Mouse (Mus musculus): ENCODE results near the gene Fam171a1.
"Not testable (repeated sequence)": the region's sequence is repeated elsewhere in the genome, so short reads cannot be mapped to it uniquely, and the experiment has no call there.

Gene Fam171a1

GRCm38 (mm10) chr2:3171774-3172173 is 57.8 kb downstream of the Fam171a1 start:
- DNase-seq (ENCODE audit: low spot score in 2 of 2) = no peak

- no peak for DNase-seq (ENCODE audit: low spot score in 2 of 2)
Observed at GRCm38 (mm10) chr2:3172656-3173055, 58.6 kb downstream of the Fam171a1 start.

GRCm38 (mm10) chr2:3174890-3175289 is 60.9 kb downstream of the Fam171a1 start:
- no peak for DNase-seq (ENCODE audit: low spot score in 2 of 2)

- DNase-seq (ENCODE audit: low spot score in 2 of 2) = not testable (repeated sequence)
Observed at GRCm38 (mm10) chr2:3175988-3176387, 62.0 kb downstream of the Fam171a1 start.

- DNase-seq (ENCODE audit: low spot score in 2 of 2) = no peak
Observed at GRCm38 (mm10) chr2:3176751-3177150, 62.7 kb downstream of the Fam171a1 start.

GRCm38 (mm10) chr2:3180550-3180949 is 66.5 kb downstream of the Fam171a1 start:
- no peak for DNase-seq (ENCODE audit: low spot score in 2 of 2)

- no peak for DNase-seq (ENCODE audit: low spot score in 2 of 2)
Observed at GRCm38 (mm10) chr2:3183656-3184055, 69.6 kb downstream of the Fam171a1 start.

- no peak for DNase-seq (ENCODE audit: low spot score in 2 of 2)
Observed at GRCm38 (mm10) chr2:3185335-3185734, 71.3 kb downstream of the Fam171a1 start.

GRCm38 (mm10) chr2:3188745-3189475 is 74.9 kb downstream of the Fam171a1 start:
- DNase-seq (ENCODE audit: low spot score in 2 of 2) = no peak

- DNase-seq (ENCODE audit: low spot score in 2 of 2) = no peak
Observed at GRCm38 (mm10) chr2:3191149-3191548, 77.1 kb downstream of the Fam171a1 start.

GRCm38 (mm10) chr2:3195511-3195910 is 81.5 kb downstream of the Fam171a1 start:
- DNase-seq (ENCODE audit: low spot score in 2 of 2) = no peak

- no peak for DNase-seq (ENCODE audit: low spot score in 2 of 2)
Observed at GRCm38 (mm10) chr2:3200422-3200821, 86.4 kb downstream of the Fam171a1 start.

- DNase-seq (ENCODE audit: low spot score in 2 of 2) = no peak
Observed at GRCm38 (mm10) chr2:3206975-3207642, 93.1 kb downstream of the Fam171a1 start.

GRCm38 (mm10) chr2:3215480-3215879 is 101.5 kb downstream of the Fam171a1 start:
- DNase-seq (ENCODE audit: low spot score in 2 of 2) = no peak

GRCm38 (mm10) chr2:3216617-3217016 is 102.6 kb downstream of the Fam171a1 start:
- no peak for DNase-seq (ENCODE audit: low spot score in 2 of 2)

GRCm38 (mm10) chr2:3217577-3217976 is 103.6 kb downstream of the Fam171a1 start:
- not testable (repeated sequence) for DNase-seq (ENCODE audit: low spot score in 2 of 2)

- DNase-seq (ENCODE audit: low spot score in 2 of 2) = no peak
Observed at GRCm38 (mm10) chr2:3218225-3218624, 104.2 kb downstream of the Fam171a1 start.

- no peak for DNase-seq (ENCODE audit: low spot score in 2 of 2)
Observed at GRCm38 (mm10) chr2:3228475-3228874, 114.5 kb downstream of the Fam171a1 start.

- peak in 1 of 2 experiments; percentile 4 for DNase-seq (ENCODE audit: low spot score in 2 of 2)
Observed at GRCm38 (mm10) chr2:3229060-3229459, 115.0 kb downstream of the Fam171a1 start.

- no peak for DNase-seq (ENCODE audit: low spot score in 2 of 2)
Observed at GRCm38 (mm10) chr2:3239255-3239654, 125.2 kb downstream of the Fam171a1 start.

GRCm38 (mm10) chr2:3244251-3244650 is 130.2 kb downstream of the Fam171a1 start:
- no peak for DNase-seq (ENCODE audit: low spot score in 2 of 2)

- DNase-seq (ENCODE audit: low spot score in 2 of 2) = no peak
Observed at GRCm38 (mm10) chr2:3251309-3251708, 137.3 kb downstream of the Fam171a1 start.

GRCm38 (mm10) chr2:3266466-3266865 is 152.4 kb downstream of the Fam171a1 start:
- no peak for DNase-seq (ENCODE audit: low spot score in 2 of 2)

Measured in spleen, postnatal 14 days (tissue).